Mouse (Mus musculus): ENCODE results near the gene Nr4a1.

- peak; percentile 52 for TF ChIP-seq POLR2A (IDR thresholded peaks at IDR 0.05; ENCODE audit: insufficient read depth, low read depth, low read length)
- TF ChIP-seq CTCF (IDR thresholded peaks at IDR 0.05): peak; percentile 74
- peak; percentile 77 for TF ChIP-seq EP300 (IDR thresholded peaks at IDR 0.05; ENCODE audit: insufficient read depth, low read depth, low read length)
Observed at GRCm38 (mm10) chr15:101242645-101243044, 11.4 kb upstream of the Nr4a1 start.

All from heart, adult 2 months (tissue).